Mouse (Mus musculus): ENCODE data around the gene Lair1. TPM values are rescaled to one million over a fixed set of nuclear protein-coding genes. Genes with fewer than 3 reads are reported as not detected.

The Lair1 gene
- polyA plus RNA-seq, 1 experiment from 2014 or later = 1.5 TPM

DNA sequence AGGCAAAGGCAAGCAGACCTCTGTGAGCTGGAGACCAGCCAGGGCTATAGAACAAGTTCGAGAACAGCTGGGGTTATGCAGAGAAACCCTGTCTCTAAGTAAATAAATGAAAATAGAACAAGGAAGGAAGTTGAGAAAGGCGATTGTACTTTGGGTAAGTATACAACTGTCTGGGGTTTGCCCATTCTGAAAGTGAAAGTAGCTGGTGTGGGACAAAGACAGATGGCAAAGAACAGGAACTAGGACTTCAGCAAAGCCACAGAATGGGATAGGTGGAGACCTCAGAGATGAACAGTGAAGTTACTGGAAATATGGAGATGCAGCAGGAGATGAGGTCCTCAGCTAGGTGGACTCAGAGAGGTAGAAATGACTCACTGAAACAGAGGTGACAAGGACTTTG, 19.8 kb upstream of the Lair1 start:
- no peaks in the 10 kb centered on the region for H3K36me3 ChIP-seq (ENCODE audit: control insufficient read depth, insufficient read depth, low read length)
- 0% methylated on average over 2 of the region's 2 CpGs for whole genome bisulfite sequencing
- peak overlapping the region; percentile 70; the same call in 1 of the 2 replicates for H3K27ac ChIP-seq (replicated peaks)
- H3K9me3 ChIP-seq (ENCODE audit: control insufficient read depth, low read length) = no peaks in the 10 kb centered on the region
- no peak for TF ChIP-seq CTCF (IDR thresholded peaks at IDR 0.05; ENCODE audit: low read depth)
- H3K4me2 ChIP-seq (replicated peaks; ENCODE audit: low read depth) = 0 out of 2 replicates have a peak overlapping the region, but pooled peaks have one; percentile 1
- H3K9ac ChIP-seq (ENCODE audit: low read length) = 0 out of 2 replicates have a peak overlapping the region, but pooled peaks have one; percentile 0
- DNase-seq (ENCODE audit: low spot score) (peak; percentile 42), ATAC-seq (ENCODE audit: low FRiP score, low TSS enrichment) (peak; percentile 83)
- H3K4me1 ChIP-seq (replicated peaks; ENCODE audit: control insufficient read depth, insufficient read depth) = no peaks in the 10 kb centered on the region
- H3K4me3 ChIP-seq (ENCODE audit: low read depth, low read length) = no peak overlapping the region
- no peaks in the 10 kb centered on the region for H3K27me3 ChIP-seq (ENCODE audit: control insufficient read depth, insufficient read depth, low read length)

DNA sequence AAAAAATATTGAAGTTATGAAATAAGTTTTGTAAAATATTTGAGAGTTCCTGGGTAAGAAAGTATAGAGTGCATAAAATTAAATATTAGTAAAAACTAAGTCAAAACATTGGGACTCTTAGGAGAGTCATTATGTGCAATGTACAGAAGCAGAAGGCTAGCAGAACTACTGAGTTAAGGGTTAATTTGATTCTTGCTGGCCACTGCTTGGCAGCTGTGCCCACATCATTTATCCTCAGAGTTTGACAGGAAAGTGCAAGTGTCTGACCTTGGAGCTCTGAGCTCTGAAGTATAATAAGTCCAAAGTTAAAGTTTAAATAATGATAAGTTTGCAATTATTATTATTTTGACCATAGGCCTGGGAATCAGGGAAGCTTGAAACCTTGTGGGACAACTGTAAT, 18.7 kb upstream of the Lair1 start:
- ATAC-seq (ENCODE audit: low FRiP score, low TSS enrichment) (no peak), DNase-seq (ENCODE audit: low spot score) (no peak)
- H3K4me1 ChIP-seq (replicated peaks; ENCODE audit: control insufficient read depth, insufficient read depth) = no peaks in the 10 kb centered on the region
- H3K4me3 ChIP-seq (ENCODE audit: low read depth, low read length) = no peak overlapping the region
- no peaks in the 10 kb centered on the region for H3K9me3 ChIP-seq (ENCODE audit: control insufficient read depth, low read length)
- no peak for TF ChIP-seq EP300 (optimal IDR thresholded peaks at IDR 0.05)
- TF ChIP-seq CTCF (IDR thresholded peaks at IDR 0.05; ENCODE audit: low read depth) = no peak
- no peak overlapping the region for H3K27ac ChIP-seq (replicated peaks)
- H3K36me3 ChIP-seq (ENCODE audit: control insufficient read depth, insufficient read depth, low read length) = no peaks in the 10 kb centered on the region
- H3K9ac ChIP-seq (ENCODE audit: low read length) = no peak overlapping the region
- no peak overlapping the region for H3K4me2 ChIP-seq (replicated peaks; ENCODE audit: low read depth)
- H3K27me3 ChIP-seq (ENCODE audit: control insufficient read depth, insufficient read depth, low read length) = no peaks in the 10 kb centered on the region

DNA sequence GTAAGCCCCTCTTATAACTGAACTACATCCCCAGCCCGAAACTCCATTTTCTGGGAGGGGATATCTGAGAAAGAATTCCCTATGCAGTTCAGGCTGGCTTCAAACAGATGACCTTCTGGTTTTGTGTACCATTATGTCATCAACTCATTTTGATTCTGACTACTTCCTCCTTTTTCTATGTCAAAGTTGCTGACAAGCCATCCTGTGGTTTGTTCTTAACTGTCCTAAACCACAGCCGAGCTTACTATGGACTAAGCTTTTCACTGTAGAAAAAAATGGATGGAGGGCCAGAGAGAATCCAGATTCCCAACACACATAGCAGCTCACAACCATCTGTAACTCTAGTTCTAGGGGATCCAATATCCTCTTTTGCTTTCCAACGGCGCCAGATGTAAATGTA, 17.5 kb upstream of the Lair1 start:
- 70% methylated on average over 4 of the region's 4 CpGs for WGBS
- TF ChIP-seq CTCF (IDR thresholded peaks at IDR 0.05; ENCODE audit: low read depth) = no peak
- no peak for TF ChIP-seq EP300 (optimal IDR thresholded peaks at IDR 0.05)
- Histone ChIP-seq H3K9ac (ENCODE audit: low read length) (no peak overlapping the region), H3K4me1 (replicated peaks; ENCODE audit: control insufficient read depth, insufficient read depth) (no peaks in the 10 kb centered on the region), H3K4me3 (ENCODE audit: low read depth, low read length) (no peak overlapping the region), H3K27ac (replicated peaks) (no peak overlapping the region), H3K36me3 (ENCODE audit: control insufficient read depth, insufficient read depth, low read length) (no peaks in the 10 kb centered on the region), H3K9me3 (ENCODE audit: control insufficient read depth, low read length) (no peaks in the 10 kb centered on the region), H3K27me3 (ENCODE audit: control insufficient read depth, insufficient read depth, low read length) (no peaks in the 10 kb centered on the region), H3K4me2 (replicated peaks; ENCODE audit: low read depth) (no peak overlapping the region)
- no peak for DNase-seq (ENCODE audit: low spot score)
- ATAC-seq (ENCODE audit: low FRiP score, low TSS enrichment) = no peak

DNA sequence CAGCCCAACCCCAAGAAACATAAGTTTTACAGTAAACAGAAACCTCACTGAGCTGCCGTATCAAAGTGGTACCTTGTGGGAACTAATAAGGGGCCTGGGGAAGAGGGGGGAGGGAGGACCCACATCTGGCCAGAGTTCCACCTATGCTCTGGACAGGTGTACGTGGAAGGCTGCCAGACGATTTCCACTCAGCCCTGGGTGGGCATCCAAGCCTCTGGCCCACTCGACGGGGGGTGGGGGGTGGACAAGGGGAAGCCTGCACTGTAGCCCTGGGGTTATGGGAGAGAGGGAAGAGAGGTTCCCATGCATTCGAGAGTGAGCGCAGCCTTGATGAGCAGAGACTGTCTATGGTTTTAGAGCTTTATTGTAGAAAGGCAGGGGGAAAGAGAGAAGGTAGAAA, 16.5 kb upstream of the Lair1 start:
- DNase-seq (ENCODE audit: low spot score) (no peak), ATAC-seq (ENCODE audit: low FRiP score, low TSS enrichment) (no peak)
- no peak overlapping the region for H3K4me3 ChIP-seq (ENCODE audit: low read depth, low read length)
- no peak overlapping the region for H3K4me2 ChIP-seq (replicated peaks; ENCODE audit: low read depth)
- H3K27me3 ChIP-seq (ENCODE audit: control insufficient read depth, insufficient read depth, low read length) = no peaks in the 10 kb centered on the region
- no peak overlapping the region for H3K27ac ChIP-seq (replicated peaks)
- WGBS = 85% methylated on average over 7 of the region's 7 CpGs
- no peaks in the 10 kb centered on the region for H3K9me3 ChIP-seq (ENCODE audit: control insufficient read depth, low read length)
- H3K9ac ChIP-seq (ENCODE audit: low read length) = no peak overlapping the region
- no peaks in the 10 kb centered on the region for H3K4me1 ChIP-seq (replicated peaks; ENCODE audit: control insufficient read depth, insufficient read depth)
- TF ChIP-seq CTCF (IDR thresholded peaks at IDR 0.05; ENCODE audit: low read depth) = no peak
- TF ChIP-seq EP300 (optimal IDR thresholded peaks at IDR 0.05) = no peak
- H3K36me3 ChIP-seq (ENCODE audit: control insufficient read depth, insufficient read depth, low read length) = no peaks in the 10 kb centered on the region

DNA sequence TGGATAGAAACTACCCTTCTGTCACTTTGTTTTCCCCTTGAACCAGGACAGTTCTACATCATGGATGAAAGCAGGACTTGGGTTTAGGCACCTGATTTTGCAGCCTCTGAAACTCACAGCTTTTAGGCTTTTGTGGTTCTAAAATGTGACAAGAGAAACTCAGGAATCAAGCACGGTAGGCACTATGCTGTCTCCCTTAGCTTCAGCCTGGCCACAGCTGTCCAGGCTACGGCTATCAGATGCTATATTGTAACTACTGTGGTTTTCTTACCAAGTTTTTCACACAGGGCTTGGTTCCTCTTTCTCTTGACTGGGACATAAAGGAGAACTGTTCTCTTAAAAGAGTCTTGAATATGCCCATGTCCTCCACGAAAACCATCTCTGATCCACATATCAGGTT, 10.1 kb upstream of the Lair1 start:
- DNase-seq (ENCODE audit: low spot score) = no peak
- WGBS = 66% methylated on average over 3 of the region's 3 CpGs
- no peaks in the 10 kb centered on the region for H3K36me3 ChIP-seq (ENCODE audit: control insufficient read depth, insufficient read depth, low read length)

DNA sequence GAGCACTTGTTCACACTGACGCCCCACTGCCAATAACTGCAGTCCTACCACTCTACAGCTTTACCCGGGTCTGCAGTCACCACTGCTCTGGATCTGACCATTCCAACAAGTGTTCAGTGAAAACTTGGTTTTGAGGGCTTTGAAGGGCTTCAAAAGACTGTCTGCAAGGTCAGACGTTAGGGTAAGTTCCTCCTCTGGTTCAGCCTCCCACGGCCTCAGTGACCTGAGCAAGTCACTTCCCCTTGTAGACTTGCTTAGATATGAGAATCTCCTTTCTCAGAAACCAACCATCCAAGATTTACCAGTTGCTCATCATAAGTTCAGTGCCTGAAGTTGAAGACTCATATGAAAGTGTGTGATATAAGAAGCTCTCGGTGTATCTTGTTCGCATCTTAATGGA, 8.1 kb upstream of the Lair1 start:
- TF ChIP-seq CTCF (IDR thresholded peaks at IDR 0.05; ENCODE audit: low read depth) (no peak), EP300 (optimal IDR thresholded peaks at IDR 0.05) (no peak)
- Histone ChIP-seq H3K9me3 (ENCODE audit: control insufficient read depth, low read length) (no peaks in the 10 kb centered on the region), H3K27me3 (ENCODE audit: control insufficient read depth, insufficient read depth, low read length) (no peaks in the 10 kb centered on the region), H3K36me3 (ENCODE audit: control insufficient read depth, insufficient read depth, low read length) (no peaks in the 10 kb centered on the region), H3K4me1 (replicated peaks; ENCODE audit: control insufficient read depth, insufficient read depth) (no peaks in the 10 kb centered on the region), H3K27ac (replicated peaks) (no peak overlapping the region), H3K4me2 (replicated peaks; ENCODE audit: low read depth) (no peak overlapping the region), H3K9ac (ENCODE audit: low read length) (no peak overlapping the region), H3K4me3 (ENCODE audit: low read depth, low read length) (no peak overlapping the region)
- WGBS = 81% methylated on average over 6 of the region's 6 CpGs
- DNase-seq (ENCODE audit: low spot score) (no peak), ATAC-seq (ENCODE audit: low FRiP score, low TSS enrichment) (no peak)

More for the DNA sequence above, 10.1 kb upstream of the Lair1 start:
- H3K4me3 ChIP-seq (ENCODE audit: low read depth, low read length) = no peak overlapping the region
- no peaks in the 10 kb centered on the region for H3K4me1 ChIP-seq (replicated peaks; ENCODE audit: control insufficient read depth, insufficient read depth)
- H3K27ac ChIP-seq (replicated peaks) = no peak overlapping the region
- no peak overlapping the region for H3K4me2 ChIP-seq (replicated peaks; ENCODE audit: low read depth)
- TF ChIP-seq EP300 (optimal IDR thresholded peaks at IDR 0.05) (no peak), CTCF (IDR thresholded peaks at IDR 0.05; ENCODE audit: low read depth) (no peak)
- no peak overlapping the region for H3K9ac ChIP-seq (ENCODE audit: low read length)
- H3K9me3 ChIP-seq (ENCODE audit: control insufficient read depth, low read length) = no peaks in the 10 kb centered on the region
- ATAC-seq (ENCODE audit: low FRiP score, low TSS enrichment) = no peak
- no peaks in the 10 kb centered on the region for H3K27me3 ChIP-seq (ENCODE audit: control insufficient read depth, insufficient read depth, low read length)
